Mouse (Mus musculus): ENCODE data around the gene Nmnat3. TPM values are rescaled to one million over a fixed set of nuclear protein-coding genes. Genes with fewer than 3 reads are reported as not detected.

The Nmnat3 gene
- total and polyA plus RNA-seq, 3 experiments: 8.1 to 9.3 (median 9.2) TPM

GRCm38 (mm10) chr9:98366075-98366474 lies 78.8 kb downstream of the Nmnat3 start:
- Histone ChIP-seq H3K4me2 (ENCODE audit: insufficient read depth, low read depth, poor library complexity, severe bottlenecking) (no peak overlapping the region), H3K36me3 (replicated peaks in 1 of 2; ENCODE audit: control insufficient read depth in 1 of 2, insufficient read depth in 1 of 2, low read length in 1 of 2) (peaks cover 4 to 28% of the 10 kb centered on the region in 2 experiments), H3K4me3 (replicated peaks in 1 of 3; ENCODE audit: low read depth in 2 of 3, low read length in 2 of 3, poor library complexity in 1 of 3) (no peak overlapping the region), H3K79me2 (replicated peaks; ENCODE audit: control insufficient read depth, extremely low read depth, insufficient read depth, poor library complexity, severe bottlenecking) (no peaks in the 10 kb centered on the region), H3K4me1 (ENCODE audit: control insufficient read depth in 1 of 2, insufficient read depth in 2 of 2) (peaks cover 9 to 46% of the 10 kb centered on the region in 2 experiments), H3K27me3 (replicated peaks) (no peaks in the 10 kb centered on the region), H3K9ac (ENCODE audit: insufficient read depth, low read depth) (no peak overlapping the region), H3K27ac (ENCODE audit: insufficient read depth, low read depth) (no peak overlapping the region), H3K9me3 (replicated peaks; ENCODE audit: low read length) (no peaks in the 10 kb centered on the region)
- in situ Hi-C loops (cut with MboI; ENCODE audit: low pct_ligation_motif_present, low pct_unique_long_range_greater_than_20kb, low sequenced_read_pairs): no loop called here
- no peak for TF ChIP-seq HCFC1 (IDR thresholded peaks at IDR 0.05; ENCODE audit: low read depth, low read length)
- no peak for TF ChIP-seq E2F4 (IDR thresholded peaks at IDR 0.05; ENCODE audit: insufficient replicate concordance, low read depth, low read length)
- no peak for TF ChIP-seq CHD2 (IDR thresholded peaks at IDR 0.05; ENCODE audit: low read length)
- no peak for TF ChIP-seq USF1 (IDR thresholded peaks at IDR 0.05; ENCODE audit: low read depth, low read length)
- TF ChIP-seq CHD1 (IDR thresholded peaks at IDR 0.05; ENCODE audit: low read depth, low read length): no peak
- dilution Hi-C loops (cut with MboI; ENCODE audit: extremely low pct_ligation_motif_present, extremely low pct_unique_long_range_greater_than_20kb, low sequenced_read_pairs): no loop called here
- no peak for DNase-seq (ENCODE audit: extremely low read depth)

GRCm38 (mm10) chr9:98367333-98367962 lies 80.2 kb downstream of the Nmnat3 start:
- in situ Hi-C loops (cut with MboI; ENCODE audit: low pct_ligation_motif_present, low pct_unique_long_range_greater_than_20kb, low sequenced_read_pairs): no loop called here
- no peak overlapping the region for H3K9ac ChIP-seq (ENCODE audit: insufficient read depth, low read depth)
- TF ChIP-seq TCF12 (IDR thresholded peaks at IDR 0.05; ENCODE audit: low read depth, low read length) (no peak), ETS1 (conservative IDR thresholded peaks at IDR 0.05; ENCODE audit: low read depth, low read length) (no peak), RCOR1 (conservative IDR thresholded peaks at IDR 0.05; ENCODE audit: low read depth, low read length) (no peak), MAFK (IDR thresholded peaks at IDR 0.05; ENCODE audit: insufficient replicate concordance, low read length) (no peak), E2F4 (IDR thresholded peaks at IDR 0.05; ENCODE audit: insufficient replicate concordance, low read depth, low read length) (no peak), BHLHE40 (IDR thresholded peaks at IDR 0.05; ENCODE audit: low read depth, low read length) (no peak), GABPA (IDR thresholded peaks at IDR 0.05; ENCODE audit: insufficient replicate concordance, low read depth, low read length) (no peak)
- H3K9me3 ChIP-seq (replicated peaks; ENCODE audit: low read length): no peaks in the 10 kb centered on the region
- peaks cover under 1 to 40% of the 10 kb centered on the region in 2 experiments; a peak in 3 of 4 replicates for H3K4me1 ChIP-seq (ENCODE audit: control insufficient read depth in 1 of 2, insufficient read depth in 2 of 2)
- H3K27me3 ChIP-seq (replicated peaks): no peaks in the 10 kb centered on the region
- no peak overlapping the region for H3K4me2 ChIP-seq (ENCODE audit: insufficient read depth, low read depth, poor library complexity, severe bottlenecking)
- dilution Hi-C loops (cut with MboI; ENCODE audit: extremely low pct_ligation_motif_present, extremely low pct_unique_long_range_greater_than_20kb, low sequenced_read_pairs): no loop called here
- no peak overlapping the region for H3K4me3 ChIP-seq (replicated peaks in 1 of 3; ENCODE audit: low read depth in 2 of 3, low read length in 2 of 3, poor library complexity in 1 of 3)
- DNase-seq (ENCODE audit: extremely low read depth): no peak
- peaks cover 4 to 31% of the 10 kb centered on the region in 2 experiments for H3K36me3 ChIP-seq (replicated peaks in 1 of 2; ENCODE audit: control insufficient read depth in 1 of 2, insufficient read depth in 1 of 2, low read length in 1 of 2)
- no peak overlapping the region for H3K27ac ChIP-seq (ENCODE audit: insufficient read depth, low read depth)
- no peaks in the 10 kb centered on the region for H3K79me2 ChIP-seq (replicated peaks; ENCODE audit: control insufficient read depth, extremely low read depth, insufficient read depth, poor library complexity, severe bottlenecking)

GRCm38 (mm10) chr9:98369707-98370106 lies 82.5 kb downstream of the Nmnat3 start:
- Histone ChIP-seq H3K9me3 (replicated peaks; ENCODE audit: low read length) (no peaks in the 10 kb centered on the region), H3K4me2 (ENCODE audit: insufficient read depth, low read depth, poor library complexity, severe bottlenecking) (no peak overlapping the region), H3K9ac (ENCODE audit: insufficient read depth, low read depth) (no peak overlapping the region), H3K4me1 (ENCODE audit: control insufficient read depth in 1 of 2, insufficient read depth in 2 of 2) (peaks cover 0 to 33% of the 10 kb centered on the region in 2 experiments; a peak in 2 of 4 replicates), H3K27ac (ENCODE audit: insufficient read depth, low read depth) (no peak overlapping the region), H3K4me3 (replicated peaks in 1 of 3; ENCODE audit: low read depth in 2 of 3, low read length in 2 of 3, poor library complexity in 1 of 3) (no peak overlapping the region), H3K27me3 (replicated peaks) (no peaks in the 10 kb centered on the region), H3K36me3 (replicated peaks in 1 of 2; ENCODE audit: control insufficient read depth in 1 of 2, insufficient read depth in 1 of 2, low read length in 1 of 2) (peaks cover 4 to 28% of the 10 kb centered on the region in 2 experiments), H3K79me2 (replicated peaks; ENCODE audit: control insufficient read depth, extremely low read depth, insufficient read depth, poor library complexity, severe bottlenecking) (no peaks in the 10 kb centered on the region)
- no peak for DNase-seq (ENCODE audit: extremely low read depth)
- TF ChIP-seq UBTF (IDR thresholded peaks at IDR 0.05; ENCODE audit: low read depth, low read length) (no peak), SIN3A (IDR thresholded peaks at IDR 0.05; ENCODE audit: low read length) (no peak), NELFE (IDR thresholded peaks at IDR 0.05; ENCODE audit: low read depth, low read length) (no peak), CHD2 (IDR thresholded peaks at IDR 0.05; ENCODE audit: low read length) (no peak), USF1 (IDR thresholded peaks at IDR 0.05; ENCODE audit: low read depth, low read length) (no peak), MAFK (IDR thresholded peaks at IDR 0.05; ENCODE audit: insufficient replicate concordance, low read length) (no peak), ZMIZ1 (IDR thresholded peaks at IDR 0.05; ENCODE audit: low read depth, low read length) (no peak), MXI1 (IDR thresholded peaks at IDR 0.05; ENCODE audit: low read depth, low read length) (no peak), POLR2A (IDR thresholded peaks at IDR 0.05; ENCODE audit: low read depth, low read length) (no peak), MYC (IDR thresholded peaks at IDR 0.05; ENCODE audit: low read depth, low read length) (no peak), IRF4 (IDR thresholded peaks at IDR 0.05; ENCODE audit: low read depth, low read length) (no peak), MAZ (IDR thresholded peaks at IDR 0.05; ENCODE audit: low read depth, low read length) (no peak), CHD1 (IDR thresholded peaks at IDR 0.05; ENCODE audit: low read depth, low read length) (no peak), ZKSCAN1 (IDR thresholded peaks at IDR 0.05; ENCODE audit: borderline replicate concordance, low read depth, low read length) (no peak), PAX5 (IDR thresholded peaks at IDR 0.05; ENCODE audit: low read length) (no peak), HCFC1 (IDR thresholded peaks at IDR 0.05; ENCODE audit: low read depth, low read length) (no peak), CTCF (conservative IDR thresholded peaks at IDR 0.05 in 1 of 2, IDR thresholded peaks at IDR 0.05 in 1 of 2; ENCODE audit: low read depth in 2 of 2, low read length in 2 of 2) (no peak), JUN (IDR thresholded peaks at IDR 0.05; ENCODE audit: insufficient read depth, low read depth, low read length) (no peak), ZNF384 (IDR thresholded peaks at IDR 0.05; ENCODE audit: low read depth, low read length) (no peak)
- in situ Hi-C loops (cut with MboI; ENCODE audit: low pct_ligation_motif_present, low pct_unique_long_range_greater_than_20kb, low sequenced_read_pairs) (no loop called here), dilution Hi-C loops (cut with MboI; ENCODE audit: extremely low pct_ligation_motif_present, extremely low pct_unique_long_range_greater_than_20kb, low sequenced_read_pairs) (no loop called here)

All from CH12.LX (cell line).